Mouse (Mus musculus): ENCODE measurements around the gene Pax5.

Pax5 gene

DNA sequence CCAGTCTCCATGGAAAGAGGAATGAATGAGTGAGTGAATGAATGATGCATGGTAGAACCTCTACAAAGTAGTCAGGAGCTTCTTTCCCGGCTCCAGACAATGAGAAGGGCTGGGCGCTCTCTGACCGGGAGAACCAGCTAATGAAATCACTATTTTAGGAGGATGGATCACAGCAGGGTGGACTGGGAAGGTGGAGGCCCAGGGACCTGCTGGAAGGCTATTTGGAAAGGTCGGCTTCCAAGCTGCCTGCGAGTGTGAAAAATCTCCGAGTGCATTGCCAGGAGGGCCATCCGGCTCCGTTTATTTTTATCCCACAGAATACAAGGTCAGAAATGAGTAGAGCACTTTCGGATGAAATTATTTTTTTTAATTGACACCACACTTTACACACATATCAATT lies 112.3 kb downstream of the Pax5 start:
- DNase-seq (ENCODE audit: low spot score in 2 of 2) = no peak

DNA sequence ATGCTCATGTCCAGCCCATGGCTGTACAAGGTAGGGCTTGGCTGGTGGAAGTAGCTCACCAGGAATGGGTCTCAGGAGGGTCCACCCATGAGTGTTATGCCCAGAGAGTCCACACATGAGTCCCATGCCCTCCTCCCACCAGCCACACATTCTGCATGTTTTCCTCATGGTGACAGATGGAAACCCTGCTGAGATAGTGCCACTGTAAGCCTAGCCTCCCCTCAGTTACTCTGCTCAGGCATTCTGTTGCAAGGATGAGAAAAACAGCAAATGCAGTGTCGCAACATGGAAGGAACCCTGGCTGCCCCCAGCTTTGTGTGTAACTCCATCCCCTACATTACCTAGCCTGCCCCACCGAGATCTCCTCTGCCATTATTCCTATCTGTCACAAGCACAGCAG lies 117.2 kb downstream of the Pax5 start:
- DNase-seq (ENCODE audit: low spot score in 2 of 2) = no peak

DNA sequence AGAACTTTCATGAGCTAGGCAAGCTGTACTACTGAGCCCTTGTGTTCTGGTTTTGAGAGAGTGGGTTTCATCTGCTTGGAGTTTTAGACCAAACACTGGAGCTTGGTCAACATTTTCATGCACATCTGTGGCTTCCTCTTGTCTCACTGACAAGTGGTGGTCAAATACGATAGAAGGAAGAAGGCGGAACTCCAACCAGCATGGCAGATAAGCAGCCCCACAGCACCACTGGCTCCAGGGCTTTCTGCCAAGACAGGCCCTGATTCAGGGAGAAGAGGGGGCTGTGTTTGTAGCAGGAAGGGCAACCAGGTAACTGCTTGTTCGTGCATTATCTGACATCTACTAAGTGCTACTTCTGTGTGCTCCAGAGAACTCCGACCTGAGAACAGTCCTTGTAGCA lies 127.6 kb downstream of the Pax5 start:
- no peak for DNase-seq (ENCODE audit: low spot score in 2 of 2)

DNA sequence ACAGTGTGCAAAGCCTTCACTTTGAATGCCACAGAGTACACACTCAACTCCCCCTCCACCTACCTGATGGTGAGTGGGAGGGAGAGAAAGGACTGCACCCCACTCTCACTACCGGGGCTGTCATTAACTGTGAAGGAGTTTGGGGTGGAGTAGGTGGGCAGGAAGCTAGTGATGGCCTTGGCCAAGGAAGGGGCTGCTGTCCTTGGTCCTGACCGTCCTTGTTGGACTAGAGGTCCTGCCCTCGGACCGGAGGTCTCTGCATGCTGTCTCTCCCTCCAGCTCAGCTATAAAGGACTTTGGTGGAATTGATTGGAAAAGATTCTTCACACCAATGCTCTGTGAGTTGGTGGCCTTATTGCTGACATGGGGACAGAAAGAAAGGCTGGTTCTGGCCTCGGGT lies 131.7 kb downstream of the Pax5 start:
- DNase-seq (ENCODE audit: low spot score in 2 of 2) = no peak

DNA sequence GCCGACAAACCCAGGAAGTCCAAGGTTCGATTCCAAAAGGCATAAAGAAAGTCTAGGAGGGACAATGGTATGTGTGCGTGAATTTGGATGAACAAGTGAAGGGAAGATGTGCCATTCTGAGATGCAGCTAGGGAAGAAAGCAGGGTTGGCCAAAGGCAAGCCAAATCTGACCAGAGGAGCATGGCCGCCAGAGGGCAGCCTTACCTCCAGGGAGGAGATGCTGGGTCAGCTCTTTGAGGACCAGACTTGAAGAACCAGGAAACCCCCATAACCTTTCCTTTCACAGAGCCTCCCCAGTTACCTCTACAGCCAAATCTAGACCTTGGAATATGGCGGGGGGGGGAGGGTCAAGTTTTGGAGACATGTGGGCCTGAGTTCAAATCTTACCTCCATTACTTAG lies 133.0 kb downstream of the Pax5 start:
- DNase-seq (ENCODE audit: low spot score in 2 of 2) = peak in 1 of 2 experiments; percentile 28

DNA sequence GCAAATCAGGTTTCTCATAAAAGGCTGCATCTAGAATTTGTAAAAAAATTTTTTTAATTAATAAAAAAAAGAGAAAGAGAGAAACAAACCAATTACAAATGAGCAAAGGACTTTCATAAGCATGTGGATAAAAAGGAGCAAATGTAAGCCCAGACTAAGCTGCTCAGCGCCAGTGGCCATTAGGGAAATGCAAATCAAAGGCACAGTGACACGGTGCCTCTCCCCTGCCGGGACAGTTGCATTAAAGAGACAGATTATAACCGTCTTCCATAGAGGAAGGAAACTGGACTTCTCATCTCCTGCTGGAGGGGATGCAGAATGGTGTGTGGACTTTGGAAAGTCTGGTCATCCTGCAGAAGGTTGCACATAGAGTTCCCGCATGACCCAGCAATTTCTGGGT lies 133.5 kb downstream of the Pax5 start:
- no peak for DNase-seq (ENCODE audit: low spot score in 2 of 2)

DNA sequence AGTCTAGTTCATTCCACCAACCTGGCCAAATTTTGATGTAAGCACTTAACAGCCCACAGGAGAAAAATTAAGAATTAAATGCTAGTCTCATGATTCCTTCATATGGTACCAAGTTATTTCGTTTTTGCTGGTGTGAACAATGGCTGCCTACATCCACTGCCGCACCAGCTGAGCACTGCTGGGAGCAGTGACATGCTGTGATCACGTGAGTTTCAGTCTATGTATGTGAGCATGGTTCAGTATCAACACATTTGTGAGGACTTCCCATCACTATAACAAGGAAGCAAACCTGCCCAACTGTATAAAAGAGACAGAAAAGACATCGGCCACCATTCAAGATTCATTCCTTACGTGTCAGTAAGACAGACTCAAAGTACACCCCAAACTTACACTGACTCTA lies 137.3 kb downstream of the Pax5 start:
- DNase-seq (ENCODE audit: low spot score in 2 of 2) = no peak

DNA sequence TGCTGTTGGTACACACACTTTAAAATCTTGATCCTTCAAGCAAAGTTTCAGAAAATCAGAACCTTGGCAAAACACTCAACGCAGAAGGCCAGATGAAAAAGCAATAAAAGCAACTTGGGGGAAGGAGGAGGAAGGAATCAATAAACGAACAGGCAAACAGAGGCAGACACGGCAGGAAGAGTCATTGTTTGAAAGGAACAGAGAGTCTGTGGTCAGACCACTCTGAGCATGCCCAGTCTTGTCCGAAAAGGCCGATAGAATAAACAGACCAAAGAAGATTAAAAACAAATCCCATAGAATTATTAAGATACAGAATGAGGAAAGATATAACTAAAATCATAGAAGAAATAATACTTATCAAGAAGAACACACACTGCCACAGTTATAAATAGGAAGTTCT lies 137.9 kb downstream of the Pax5 start:
- no peak for DNase-seq (ENCODE audit: low spot score in 2 of 2)

DNA sequence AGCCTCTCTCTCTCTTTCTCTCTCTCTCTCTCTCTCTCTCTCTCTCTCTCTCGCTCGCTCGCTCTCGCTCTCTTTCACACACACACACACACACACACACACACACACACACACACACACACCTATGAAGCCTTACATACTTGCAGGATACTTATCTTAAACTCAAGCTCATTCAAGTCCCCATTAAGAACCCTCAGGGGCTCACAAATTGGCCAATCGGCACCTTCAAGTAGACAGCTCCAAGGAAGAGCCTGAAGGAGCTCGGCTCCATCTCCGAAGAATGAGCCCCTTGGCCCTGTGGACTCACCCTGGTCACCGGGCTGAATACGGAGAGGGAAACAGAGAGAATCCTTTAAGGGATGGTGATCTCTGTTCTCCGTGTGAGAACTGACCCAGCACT lies 141.1 kb downstream of the Pax5 start:
- DNase-seq (ENCODE audit: low spot score in 2 of 2) = no peak

DNA sequence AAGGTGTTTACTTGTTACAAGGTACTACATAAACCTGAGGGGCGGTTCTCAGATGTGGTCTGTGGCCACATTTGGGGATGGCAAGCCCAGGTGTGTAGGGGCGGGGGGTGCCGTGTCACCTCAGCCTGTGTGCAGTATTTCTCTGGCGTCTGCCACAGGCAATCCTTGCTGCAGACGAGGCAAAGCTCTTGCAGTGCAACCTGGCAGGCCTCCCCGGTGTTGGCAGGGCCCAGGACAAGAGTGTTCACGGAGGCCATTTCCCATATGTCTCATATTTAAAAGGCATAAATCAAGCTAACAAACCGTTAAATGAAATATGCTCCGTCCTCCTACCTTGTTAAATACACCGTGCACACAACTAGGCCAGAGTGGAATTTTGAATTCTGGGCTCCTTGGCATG lies 141.6 kb downstream of the Pax5 start:
- DNase-seq (ENCODE audit: low spot score in 2 of 2) = no peak

DNA sequence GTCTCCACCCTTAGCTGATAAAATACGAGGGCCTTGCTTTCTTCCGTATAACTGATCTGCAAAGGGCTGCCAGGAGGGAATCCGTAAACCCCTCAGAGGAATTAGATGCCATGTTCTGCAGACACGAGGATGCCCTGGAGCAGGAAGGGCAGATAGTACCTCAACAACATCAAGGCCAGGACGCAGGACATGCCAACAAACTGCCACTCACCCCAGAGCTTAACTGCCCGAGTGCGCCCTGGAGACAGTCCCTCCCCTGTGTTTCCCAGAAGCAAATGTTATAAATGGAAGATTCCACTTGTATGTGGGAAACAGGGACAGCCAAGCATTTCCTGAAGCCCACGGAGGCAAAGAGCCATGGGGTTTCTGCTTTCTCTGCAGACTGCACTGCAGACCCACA lies 143.9 kb downstream of the Pax5 start:
- DNase-seq (ENCODE audit: low spot score in 2 of 2) = no peak

DNA sequence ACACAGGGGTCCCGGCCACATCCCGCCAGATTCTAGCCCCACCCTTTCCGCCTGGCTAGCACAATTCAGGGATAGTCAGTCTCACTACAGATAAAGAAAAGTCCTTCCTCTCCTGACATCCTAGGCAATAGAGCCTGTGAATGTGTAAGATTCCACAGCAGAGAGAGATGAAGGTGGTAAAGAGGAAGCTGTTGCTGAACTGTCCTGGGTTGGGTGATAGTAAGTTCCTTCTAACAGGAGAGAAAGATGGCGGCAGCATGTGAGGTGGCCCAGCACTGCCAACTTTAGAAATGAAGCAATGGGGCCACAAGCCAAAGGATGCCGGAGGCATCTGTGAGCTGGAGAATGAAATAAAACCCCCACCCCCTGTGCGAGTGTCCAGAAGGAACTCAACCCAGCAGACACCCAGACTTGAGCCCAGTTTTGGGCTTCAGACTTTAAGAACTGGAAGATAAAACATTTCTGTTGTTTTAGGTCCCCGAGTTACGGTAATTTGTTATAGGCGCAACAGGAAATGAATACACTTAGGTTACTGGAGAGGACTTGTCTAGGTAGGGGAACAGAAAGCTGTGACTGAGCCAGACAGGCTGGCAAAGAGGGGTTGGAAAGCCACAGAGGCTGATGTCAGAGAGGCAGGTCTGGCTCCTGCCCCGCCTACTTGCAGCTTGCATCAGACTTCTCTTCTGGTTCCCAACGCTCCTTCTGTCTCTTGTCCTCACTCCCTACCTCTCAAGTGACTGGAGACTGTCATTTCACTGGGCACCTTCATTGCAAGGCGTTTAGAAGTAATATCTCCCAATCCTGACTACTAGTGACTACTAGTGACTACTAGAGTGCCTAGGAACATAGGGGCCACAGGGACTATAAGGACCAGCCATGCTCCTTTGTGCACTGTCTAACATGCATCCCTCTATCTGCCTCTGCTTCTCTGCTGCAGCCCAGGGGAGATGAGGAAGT lies 144.9 kb downstream of the Pax5 start:
- no peak for DNase-seq (ENCODE audit: low spot score in 2 of 2)

DNA sequence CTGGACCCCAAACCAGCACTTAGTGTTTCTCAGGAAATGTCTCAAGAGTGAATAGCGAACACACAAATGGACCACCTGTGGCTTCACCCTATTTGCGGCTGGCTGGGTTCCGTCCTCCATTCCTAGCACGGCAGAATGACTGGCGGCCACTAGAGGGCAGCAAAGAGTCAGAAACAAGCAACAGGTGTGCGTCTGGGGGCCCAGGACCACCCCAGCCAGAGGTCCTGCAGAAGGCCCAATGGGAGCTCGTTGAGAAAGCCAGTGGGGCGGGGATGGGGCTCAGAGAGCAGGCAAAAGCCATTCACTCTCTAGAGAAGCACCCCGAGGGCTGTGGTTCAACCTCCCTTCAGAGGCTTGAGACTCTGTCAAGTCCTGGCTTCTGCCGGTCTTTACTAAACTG lies 145.7 kb downstream of the Pax5 start:
- peak; percentile 27 to 59 for DNase-seq (ENCODE audit: low spot score in 2 of 2)

DNA sequence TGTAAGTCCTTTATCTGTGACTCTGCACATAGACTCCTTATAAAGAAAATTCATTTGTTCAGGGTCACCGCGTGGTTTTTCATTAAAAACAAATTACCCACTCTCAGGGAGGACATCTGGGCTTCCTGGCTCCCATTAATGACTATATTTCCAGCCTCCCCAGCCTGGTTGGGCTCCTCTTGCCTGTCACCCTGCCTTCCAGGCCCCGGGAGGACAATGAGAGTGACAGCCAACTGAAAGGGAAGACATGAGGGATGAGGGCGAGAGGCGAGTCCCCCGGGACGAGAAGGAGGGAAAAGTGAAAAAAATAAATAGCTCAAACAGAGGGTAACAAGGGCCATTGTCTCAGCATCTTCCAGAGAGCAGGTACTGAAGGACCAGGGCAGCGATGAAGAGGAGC lies 149.3 kb downstream of the Pax5 start:
- no peak for DNase-seq (ENCODE audit: low spot score in 2 of 2)

DNA sequence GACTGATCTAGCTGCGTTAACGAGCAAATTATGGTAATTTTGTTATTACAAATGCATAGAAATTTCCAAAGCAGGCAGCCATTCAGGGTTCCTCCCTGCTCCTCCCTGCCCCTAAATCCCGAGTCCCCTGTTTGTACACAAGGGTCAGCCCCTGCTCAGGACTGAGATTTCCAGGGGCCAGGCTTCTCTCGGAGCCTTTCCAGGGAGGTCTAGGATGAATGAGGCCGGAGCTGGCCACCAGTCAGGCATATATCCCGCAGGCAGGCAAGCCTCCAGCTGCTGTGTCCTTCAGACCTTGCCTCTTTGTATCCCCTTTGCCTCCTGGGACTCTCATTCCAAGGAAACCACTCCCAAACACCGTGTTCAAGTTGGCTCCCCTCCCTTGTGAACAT lies 151.7 kb downstream of the Pax5 start:
- DNase-seq (ENCODE audit: low spot score in 2 of 2) = no peak

DNA sequence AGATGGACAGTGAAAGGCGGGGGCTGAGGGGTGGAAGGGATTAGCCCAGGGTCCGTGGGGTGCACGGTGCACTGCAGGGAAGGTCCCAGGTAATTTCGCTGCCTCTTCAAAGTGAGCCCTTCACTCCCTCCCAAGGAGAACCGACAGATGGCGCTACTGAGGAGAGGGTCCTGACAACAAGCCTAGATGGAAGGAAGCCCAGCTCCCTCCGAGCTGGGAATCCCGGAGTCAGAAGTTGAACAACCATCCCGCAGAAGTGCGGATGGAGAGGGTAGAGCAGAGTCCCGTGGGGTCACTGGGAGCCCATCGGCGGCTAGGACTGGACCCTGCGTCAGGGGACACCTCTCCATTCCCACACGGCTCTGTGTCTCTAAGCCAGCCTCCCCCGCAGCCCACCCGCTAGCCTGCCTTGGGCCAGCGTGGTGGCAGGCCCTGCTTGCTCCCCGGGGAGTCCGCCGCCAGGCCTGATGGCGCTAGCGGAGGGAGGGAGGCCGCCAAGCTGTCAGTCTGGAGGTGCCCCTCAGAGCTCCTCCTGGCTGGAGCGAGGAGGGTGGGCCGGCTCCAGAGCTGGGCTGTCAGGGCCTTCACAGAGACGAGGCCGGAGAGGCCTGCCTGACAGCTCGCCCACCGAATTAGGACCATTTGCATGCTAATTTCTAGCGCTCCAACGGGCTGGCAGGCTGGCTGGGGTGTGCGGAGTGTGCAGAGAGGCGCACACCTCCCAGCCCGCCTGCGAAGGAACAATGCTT lies 152.3 kb downstream of the Pax5 start:
- DNase-seq (ENCODE audit: low spot score in 2 of 2) = peak in 1 of 2 experiments; percentile 5

DNA sequence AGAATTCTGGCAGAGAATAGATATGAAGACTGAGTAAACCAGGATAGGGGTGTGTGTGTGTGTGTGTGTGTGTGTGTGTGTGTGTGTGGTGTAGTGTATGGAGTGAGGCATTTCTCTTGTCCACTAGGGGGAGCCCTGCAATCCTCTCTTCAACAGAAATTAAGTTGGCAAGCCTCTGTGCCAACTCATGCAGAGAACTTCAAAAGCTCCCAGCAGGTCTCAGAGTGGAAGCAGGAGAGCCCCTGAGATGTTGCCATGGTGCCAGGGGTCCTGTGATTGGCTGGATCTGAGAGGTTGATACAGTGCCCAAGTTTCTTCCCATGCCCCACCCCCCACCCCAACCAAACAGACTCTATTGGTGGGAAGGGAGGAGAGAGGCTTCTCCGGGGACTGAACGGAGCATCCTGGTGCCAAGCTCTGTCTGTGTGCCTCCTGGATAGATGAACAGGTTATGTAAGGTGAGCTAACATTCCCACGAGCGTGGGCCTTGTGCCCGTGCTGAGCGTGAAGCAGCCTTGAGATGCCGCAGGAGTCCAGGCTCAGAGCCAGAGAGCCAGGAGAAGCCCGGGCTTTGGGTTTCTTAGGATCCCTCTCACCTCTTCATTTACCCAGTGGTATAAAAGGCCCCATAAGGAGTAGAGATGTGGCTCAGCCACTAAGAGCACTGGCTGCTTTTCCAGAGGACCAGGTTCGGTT lies 153.6 kb downstream of the Pax5 start:
- no peak for DNase-seq (ENCODE audit: low spot score in 2 of 2)

DNA sequence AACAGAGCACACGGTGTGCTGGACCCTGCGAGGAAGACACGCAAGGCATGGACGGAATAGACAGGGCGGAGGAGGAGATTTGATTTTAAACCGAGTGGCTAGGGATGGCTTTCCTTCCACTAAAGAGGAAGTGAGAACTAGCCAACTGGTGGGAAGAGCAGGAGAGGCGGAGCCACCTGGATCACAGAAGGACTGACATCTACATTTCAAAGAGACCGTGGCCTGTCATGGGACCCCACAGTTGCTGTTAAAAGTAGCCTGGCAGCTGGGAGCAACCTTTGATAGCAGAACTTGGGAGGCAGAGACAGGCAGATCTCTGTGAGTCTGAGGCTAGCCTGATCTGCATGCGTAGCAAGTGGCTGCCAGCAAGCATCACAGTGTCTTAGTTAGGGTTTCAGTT lies 154.7 kb downstream of the Pax5 start:
- DNase-seq (ENCODE audit: low spot score in 2 of 2) = no peak

DNA sequence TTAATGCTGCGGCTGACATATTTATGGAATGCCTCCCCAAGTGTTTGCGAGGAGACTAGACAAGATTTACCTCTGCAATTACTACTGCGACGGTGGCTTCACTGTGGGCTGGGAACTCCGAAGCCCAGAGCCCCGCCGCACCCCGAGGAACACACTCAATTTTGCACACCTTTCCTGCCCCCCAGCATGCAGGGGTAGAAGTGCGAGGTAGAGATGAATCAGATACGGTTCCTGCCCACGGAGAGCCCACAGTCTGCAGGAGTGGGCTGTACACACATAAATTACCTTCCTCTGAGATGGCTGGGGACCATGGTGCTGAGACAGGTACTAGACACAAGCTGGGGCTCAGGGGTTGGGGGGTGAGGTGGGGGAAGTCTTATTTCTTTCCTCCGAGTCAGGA lies 158.8 kb downstream of the Pax5 start:
- no peak for DNase-seq (ENCODE audit: low spot score in 2 of 2)

DNA sequence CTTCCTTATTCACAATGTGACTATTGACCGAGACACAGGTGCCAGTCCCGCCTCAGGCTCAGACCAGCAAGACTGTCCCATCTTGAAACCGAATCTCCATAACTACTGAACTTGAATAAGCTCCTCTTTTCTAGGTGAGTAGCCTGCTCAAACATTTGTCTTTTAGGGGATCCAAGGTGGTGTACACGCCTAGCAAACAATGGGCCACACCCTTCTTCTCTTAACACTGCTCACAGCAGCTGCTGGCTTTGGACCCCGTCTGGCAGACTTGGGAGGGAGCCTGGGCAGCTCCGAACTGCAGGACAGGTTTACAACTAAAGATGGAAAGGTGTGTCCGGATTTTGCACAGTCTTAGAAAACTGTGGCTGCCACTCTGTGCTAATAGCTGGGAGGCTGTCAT lies 161.3 kb downstream of the Pax5 start:
- no peak for DNase-seq (ENCODE audit: low spot score in 2 of 2)

DNA sequence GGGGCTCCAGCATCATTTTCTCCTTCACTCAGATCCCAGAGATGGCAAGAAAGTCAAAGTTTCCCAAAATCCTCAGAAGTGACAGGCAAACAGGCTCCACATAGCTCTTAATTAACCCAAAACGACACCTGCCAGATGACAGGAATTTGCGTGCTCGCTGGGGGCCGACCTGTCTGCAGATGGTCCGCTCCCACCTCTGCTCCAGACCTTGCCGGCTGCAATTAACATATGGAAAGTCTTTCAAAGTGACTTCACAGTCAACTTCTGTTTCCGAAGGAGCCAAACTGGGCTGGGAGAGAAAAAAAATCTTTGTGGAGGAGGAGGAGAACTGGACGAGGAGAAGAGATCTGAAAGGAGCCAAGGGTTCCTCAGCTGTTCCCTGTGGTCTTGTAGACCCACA lies 164.6 kb downstream of the Pax5 start:
- DNase-seq (ENCODE audit: low spot score in 2 of 2) = no peak

DNA sequence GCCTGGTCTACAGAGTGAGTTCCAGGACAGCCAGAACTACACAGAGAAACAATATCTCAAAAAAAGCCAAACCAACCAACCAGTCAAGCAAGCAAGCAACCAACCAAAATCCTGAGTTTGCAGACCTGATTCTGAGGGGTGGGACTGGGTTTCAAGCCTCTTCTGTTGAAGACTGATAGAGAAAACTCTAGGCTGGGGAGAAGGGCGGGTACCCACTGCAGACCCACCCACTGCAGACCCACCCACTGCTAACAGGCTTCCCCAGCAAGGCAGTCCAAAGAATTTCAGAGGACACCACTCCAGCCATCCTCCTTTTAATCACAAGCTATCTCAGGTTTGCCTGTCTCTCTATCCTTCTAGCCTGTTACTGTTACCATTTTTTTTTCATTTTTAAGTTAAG lies 165.8 kb downstream of the Pax5 start:
- DNase-seq (ENCODE audit: low spot score in 2 of 2) = no peak

DNA sequence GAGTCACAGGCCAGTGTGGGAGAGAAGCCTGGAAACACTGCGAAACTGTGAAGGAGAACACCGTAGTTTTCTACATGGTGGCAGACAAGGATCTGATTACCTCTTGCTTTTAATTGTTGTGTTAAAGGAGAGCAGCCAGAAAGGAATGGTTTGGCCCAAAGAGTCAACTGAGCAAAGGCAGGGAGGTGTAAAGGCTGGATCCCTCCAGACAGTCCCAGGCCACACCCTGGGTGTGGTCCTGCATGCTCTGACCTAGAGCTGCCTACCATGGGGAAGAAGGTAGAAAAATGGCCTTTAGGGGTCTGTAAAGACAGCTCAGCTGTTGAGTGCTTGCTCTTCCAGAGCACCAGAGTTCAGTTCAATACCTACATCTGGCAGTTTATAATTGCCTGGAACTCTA lies 166.4 kb downstream of the Pax5 start:
- no peak for DNase-seq (ENCODE audit: low spot score in 2 of 2)
